Mouse (Mus musculus): ENCODE data around the gene Wdr46. TPM values are rescaled to one million over a fixed set of nuclear protein-coding genes. Genes with fewer than 3 reads are reported as not detected.
"Not testable (repeated sequence)": the region's sequence is repeated elsewhere in the genome, so short reads cannot be mapped to it uniquely, and the experiment has no call there.

Wdr46 gene
- polyA plus RNA-seq, 1 experiment from 2014 or later, result 25.5 TPM

DNA sequence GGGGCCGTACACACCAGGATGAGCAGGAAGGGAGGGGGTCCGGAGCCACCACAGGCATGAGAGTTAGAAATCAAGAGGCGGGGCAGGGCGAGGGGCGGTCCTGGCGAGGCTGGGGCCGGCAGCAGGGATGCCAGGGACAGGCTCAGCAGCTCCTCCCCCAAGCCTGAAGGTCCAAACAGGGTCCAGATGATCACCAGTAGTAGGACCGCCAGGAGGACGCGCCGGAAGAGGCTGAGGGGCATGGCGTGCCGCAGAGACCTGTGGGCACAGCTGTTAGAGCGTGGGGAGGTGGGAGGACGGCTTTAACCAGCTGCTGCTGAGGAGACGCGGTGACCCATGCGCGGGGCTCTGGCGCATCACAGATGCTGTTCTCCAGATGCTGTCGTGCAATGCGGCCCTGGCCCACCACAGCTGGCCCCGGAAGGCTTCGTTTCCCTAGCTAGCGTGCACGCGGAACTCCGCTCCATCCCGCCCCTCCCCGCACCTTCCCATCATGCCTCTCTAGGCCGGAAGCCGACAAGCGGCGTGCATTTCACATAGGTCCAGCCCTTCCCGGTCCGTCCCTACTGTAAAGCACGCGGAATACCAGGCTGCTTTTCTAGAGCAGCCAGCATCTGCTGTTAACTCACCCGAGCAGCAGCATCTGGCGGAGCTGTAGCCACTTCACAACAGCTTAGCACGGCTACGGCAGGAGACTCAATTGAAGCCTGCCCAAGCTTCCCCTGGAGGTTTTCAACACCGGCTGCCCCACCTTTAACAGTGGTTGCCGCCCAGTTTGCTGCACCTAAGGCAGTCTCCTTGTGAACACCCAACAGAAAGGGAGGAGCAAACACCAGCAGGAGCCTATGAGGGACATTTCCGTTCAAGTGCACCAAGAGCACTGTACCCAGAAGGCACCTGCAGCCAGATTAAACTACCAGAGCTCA is 10.8 kb downstream of the Wdr46 start, which contains the start of gene B3galt4:
Gene B3galt4, minus strand, starts transcription at position 468 of the 926 bp plus-strand sequence.
- DNase-seq (ENCODE audit: low spot score), result peak; percentile 86

DNA sequence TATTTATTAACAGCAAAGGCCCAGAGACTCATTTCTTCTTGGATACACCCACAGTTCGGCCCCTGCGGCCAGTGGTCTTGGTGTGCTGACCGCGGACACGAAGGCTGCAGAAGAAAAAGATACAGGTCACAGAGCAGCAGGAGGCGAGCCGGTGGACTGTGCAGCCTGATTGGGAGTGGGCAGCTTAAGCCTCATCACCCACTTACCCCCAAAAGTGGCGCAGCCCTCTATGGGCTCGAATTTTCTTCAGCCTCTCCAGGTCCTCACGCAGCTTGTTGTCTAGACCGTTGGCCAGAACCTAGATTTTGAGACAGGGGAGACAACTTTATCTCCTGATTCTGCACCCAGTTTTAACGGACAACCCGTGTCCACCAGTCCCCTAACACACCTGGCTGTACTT is 11.6 kb downstream of the Wdr46 start:
- DNase-seq (ENCODE audit: low spot score), result not testable (repeated sequence)

DNA sequence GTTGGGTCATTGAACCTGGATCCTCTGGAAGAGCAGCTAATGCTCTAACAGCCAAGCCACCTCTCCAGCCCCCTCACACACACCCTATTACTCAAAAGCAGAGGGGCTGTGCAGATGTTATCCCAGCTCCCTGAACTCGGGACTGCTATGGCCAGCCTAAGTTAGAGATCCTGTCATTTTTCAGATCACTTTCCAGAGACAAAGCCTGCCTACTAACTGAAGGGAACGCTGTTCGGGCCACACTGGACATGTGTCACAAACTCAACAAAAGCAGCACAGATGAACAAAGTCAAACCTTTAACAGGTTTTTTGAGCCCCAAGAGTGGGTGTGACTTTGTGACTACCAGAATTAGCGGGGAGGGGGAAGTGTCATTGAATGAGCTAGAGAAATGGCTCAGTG is 12.4 kb downstream of the Wdr46 start:
- DNase-seq (ENCODE audit: low spot score), result no peak

DNA sequence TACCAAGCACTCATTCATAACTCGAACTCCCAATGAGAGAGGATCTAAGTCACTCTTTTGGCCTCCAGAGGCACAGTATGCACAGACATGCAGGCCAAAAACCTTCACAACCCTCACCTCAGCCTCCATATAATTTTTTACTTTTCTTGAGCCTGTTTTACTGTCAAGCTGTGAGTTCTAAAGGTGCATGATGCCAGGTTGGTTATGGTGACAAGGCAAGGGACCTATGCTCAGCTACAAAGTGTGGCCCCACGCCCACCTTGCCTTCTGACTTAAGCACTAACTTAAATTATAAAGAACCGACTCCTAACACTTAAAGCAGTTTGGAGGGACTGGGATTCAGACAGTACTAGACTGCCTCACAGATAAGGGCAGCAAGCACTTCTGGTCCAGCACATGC is 12.8 kb downstream of the Wdr46 start:
- DNase-seq (ENCODE audit: low spot score), result no peak

DNA sequence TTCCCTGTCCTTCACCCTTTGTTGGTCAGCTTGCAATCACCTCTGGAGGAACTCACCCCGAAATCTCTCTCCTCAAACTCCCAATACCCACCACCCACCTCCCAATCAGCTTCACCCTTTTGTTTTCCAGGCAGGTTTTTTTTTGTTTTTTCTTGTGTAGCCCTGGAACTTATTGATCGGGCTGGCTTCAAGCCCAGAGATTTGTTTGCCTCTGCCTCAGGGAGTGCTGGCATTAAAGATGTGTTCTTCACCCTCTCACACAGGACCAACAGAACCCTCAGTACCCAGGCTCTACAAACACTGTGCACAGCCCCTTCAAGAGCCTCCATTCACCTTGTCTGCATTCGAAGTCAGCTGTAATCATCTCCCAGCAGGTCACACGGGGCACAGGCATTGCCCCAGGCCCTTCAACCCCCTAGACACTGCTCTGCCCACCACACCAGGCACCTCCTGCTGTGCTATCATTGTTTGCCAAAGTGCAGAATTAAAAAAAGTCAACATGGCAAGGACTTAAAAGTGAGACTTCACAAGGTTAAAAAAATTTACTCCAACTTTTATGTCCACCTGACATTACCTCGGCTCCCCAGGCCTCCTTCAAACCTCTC is 13.6 kb downstream of the Wdr46 start:
- DNase-seq (ENCODE audit: low spot score), result no peak

DNA sequence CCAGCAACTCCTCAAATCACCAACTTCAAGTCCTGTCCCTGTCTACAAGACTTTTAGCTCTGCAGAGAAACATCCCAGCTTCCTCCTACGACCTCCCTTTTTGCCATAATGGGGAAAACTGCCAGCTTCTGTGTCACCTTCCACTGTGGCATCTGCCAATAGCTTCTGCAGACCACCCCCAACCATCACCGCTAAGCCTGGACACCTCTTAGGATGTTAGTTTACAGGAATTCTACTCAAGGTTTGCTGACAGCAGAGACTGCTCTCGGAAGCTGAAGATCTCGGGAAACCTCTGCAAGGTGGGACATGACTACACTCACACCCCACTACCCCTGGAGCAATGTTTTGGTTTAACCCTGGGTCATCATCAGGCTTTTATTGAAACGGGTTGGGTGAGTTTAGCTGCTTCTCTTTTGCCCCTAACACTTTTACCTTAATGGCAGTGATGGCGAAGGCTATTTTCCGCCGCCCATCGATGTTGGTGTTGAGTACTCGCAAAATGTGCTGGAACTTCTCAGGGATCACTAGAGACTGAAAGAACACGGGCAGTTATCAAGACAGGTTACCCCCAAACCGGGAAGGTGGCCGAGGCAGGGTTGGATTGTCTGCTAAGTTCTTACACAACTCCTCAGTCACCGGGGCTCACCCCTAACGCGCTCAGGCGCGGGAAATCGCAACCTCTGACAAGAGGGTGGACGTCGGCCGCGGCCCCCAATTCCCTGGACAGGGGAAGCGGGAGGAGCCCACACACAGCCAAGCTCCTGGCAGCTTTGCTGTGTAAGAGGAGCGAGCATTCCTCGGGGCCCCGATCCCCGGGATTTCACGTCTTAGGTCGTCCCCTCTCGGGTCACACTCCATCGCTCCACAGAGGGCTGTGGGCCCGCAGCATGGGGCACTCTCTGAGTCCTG is 14.4 kb downstream of the Wdr46 start:
- no peak for DNase-seq (ENCODE audit: low spot score)

DNA sequence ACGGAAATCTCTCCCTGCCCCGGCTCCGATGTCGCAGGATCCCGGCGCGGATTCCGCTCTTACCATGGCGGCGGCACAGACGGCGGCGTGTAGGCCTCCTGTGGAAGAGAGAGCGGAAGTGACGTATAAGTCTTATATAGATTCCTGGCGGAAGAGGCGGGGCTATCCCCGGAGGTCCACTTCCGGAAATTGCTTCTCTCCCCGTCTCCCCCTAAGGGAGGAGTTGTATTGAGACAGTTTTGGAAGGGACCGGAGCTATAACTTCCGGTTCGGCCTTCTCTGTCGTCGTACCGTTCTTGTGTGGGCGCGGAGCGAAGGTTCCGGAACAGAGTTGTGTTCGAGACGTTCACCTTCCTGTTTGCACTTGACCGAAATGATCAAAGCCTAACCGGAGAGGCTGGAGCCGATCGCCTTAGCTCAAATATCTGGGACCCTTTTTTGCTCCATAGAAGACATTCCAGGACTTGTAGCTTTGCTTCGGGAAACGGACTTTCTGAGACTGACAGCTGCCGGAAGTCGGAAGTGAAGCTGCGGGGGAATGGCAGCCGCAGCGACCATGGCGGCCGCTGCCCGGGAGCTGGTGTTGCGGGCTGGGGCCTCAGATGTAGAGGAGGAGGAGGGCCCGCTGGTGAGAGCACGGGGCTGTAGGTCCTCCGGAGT is 15.2 kb downstream of the Wdr46 start, which contains the start of the genes Vps52 and Rps18:
Gene Vps52, plus strand, starts transcription at position 258 of the 660 bp plus-strand sequence.
Gene Rps18, minus strand, starts transcription at position 447 of the 660 bp plus-strand sequence.
- peak; percentile 98 for DNase-seq (ENCODE audit: low spot score)

DNA sequence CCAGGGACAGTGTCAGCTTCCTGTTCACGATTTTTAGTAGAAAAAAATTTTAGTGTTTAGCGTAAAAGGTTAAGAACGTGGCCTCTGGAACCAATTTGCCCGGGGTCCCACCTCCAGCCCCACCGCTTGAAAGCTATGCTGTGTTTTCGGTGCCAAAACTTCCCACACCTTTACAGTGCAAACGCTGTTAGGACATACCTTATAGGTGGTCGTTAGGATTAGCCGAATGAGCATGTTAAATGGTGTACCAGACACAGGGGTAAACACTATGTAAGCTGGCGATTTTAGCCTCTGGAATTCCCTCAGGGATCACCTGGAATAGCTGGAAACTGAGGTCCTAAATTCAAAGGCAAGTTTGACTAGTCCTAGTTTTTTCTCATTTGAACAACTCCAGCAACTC is 15.9 kb downstream of the Wdr46 start:
- DNase-seq (ENCODE audit: low spot score), result no peak

DNA sequence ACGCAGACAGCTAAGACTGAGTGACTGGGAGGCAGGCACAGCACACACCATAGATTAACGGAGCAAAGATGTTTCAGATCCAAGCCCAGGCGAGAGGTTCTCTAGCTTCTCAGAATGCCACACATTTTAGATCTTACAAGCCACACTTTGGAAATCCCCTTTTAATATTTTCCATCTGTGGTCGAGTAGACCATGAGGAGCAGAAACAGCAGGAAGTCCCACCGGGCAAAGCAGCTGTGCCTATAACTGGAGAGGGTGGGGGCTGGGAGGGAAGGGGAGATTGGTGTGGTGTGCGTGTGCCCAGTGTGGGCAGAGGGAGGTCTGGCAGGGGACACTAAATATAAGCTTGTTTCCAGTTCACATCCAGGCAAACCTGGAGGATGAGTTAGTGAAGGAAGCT is 17.0 kb downstream of the Wdr46 start:
- DNase-seq (ENCODE audit: low spot score), result no peak

DNA sequence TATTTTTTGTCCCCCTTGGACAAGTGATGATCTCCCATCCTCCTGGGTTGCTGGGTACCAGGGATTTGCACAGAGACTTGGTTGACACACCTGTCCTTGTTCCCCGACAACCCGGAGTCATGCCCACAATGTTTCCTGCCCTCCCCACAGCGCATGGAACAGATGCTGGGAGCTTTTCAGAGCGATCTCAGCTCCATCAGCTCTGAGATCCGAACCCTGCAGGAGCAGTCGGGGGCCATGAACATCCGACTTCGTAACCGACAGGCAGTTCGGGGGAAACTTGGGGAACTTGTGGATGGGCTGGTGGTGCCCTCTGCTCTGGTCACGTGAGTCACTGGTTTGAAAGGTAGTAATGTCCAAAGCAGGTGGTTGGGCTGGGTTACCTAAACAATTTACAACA is 18.0 kb downstream of the Wdr46 start:
- DNase-seq (ENCODE audit: low spot score), result no peak

DNA sequence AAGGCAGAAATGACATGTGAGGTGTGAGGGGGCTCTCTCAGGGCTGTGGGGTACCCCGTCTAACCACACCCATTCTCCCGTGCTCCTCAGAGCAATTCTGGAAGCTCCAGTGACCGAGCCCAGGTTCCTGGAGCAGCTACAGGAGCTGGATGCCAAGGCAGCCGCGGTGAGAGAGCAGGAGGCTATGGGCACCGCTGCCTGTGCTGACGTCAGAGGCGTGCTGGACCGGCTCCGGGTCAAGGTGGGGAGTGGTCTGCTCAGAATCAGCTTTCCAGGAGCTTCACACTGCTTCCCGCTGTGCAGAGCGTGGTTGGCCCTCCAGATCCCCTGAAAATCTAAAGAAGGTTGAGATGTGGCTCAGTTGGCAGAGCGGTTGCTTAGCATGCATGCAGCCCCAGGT is 18.7 kb downstream of the Wdr46 start:
- no peak for DNase-seq (ENCODE audit: low spot score)

DNA sequence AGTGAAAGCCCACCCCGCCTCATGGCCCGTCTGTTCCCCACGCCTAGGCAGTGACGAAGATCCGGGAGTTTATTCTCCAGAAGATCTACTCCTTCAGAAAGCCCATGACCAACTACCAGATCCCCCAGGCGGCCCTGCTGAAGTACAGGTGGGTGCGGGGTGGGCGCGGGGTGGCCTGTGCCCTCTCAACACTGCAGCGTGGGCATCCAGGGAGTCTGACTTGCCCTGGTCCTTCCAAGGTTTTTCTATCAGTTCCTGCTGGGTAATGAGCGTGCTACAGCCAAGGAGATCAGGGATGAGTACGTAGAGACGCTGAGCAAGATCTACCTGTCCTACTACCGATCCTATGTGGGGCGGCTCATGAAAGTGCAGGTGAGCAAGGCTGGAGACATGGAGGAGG is 19.5 kb downstream of the Wdr46 start:
- no peak for DNase-seq (ENCODE audit: low spot score)

DNA sequence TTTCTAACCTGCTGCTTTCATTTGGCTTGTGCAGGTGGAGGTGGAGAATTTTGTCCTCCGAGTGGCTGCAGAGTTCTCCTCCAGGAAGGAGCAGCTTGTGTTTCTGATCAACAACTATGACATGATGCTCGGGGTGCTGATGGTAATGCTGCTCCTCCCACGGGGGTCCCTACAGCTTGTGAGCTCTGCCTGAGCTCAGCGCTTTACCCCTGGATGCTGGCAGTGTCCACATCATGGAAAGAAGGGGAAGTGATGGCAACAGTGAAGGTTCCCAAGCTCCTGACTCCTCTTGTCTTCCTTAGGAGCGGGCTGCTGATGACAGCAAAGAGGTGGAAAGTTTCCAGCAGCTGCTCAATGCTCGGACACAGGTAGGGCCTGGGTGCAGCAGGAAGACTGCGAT is 22.4 kb downstream of the Wdr46 start:
- no peak for DNase-seq (ENCODE audit: low spot score)

DNA sequence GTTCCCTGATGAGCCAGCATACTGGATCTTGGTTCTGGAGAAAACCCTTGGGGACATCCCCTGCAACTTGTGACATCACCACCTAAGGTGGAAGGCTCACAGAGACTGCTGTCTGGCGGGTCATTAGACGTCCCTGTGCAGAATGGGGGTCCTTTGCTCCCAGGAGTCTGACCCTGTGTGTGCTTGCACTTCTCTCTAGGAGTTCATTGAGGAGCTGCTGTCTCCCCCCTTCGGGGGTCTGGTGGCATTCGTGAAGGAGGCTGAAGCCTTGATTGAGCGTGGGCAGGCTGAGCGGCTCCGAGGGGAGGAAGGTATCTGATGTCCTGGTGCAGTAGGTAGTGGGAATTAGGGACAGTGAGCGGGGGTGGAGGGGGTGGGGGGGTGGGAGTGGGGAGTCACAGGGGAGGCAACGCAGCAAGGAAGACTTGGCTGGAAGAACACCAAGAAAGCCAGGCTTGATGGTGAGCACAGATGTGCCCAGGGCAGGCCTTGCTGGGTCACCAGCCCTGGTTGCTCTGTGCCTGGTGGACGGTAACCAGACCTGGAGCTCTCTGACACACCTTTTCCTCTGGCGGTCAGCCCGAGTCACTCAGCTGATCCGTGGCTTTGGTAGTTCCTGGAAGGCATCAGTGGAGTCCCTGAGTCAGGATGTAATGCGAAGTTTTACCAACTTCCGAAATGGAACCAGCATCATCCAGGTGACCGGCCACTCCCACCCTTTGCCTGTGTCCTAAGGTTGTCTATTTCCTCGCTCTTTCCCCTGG is 24.8 kb downstream of the Wdr46 start:
- DNase-seq (ENCODE audit: low spot score), result no peak

DNA sequence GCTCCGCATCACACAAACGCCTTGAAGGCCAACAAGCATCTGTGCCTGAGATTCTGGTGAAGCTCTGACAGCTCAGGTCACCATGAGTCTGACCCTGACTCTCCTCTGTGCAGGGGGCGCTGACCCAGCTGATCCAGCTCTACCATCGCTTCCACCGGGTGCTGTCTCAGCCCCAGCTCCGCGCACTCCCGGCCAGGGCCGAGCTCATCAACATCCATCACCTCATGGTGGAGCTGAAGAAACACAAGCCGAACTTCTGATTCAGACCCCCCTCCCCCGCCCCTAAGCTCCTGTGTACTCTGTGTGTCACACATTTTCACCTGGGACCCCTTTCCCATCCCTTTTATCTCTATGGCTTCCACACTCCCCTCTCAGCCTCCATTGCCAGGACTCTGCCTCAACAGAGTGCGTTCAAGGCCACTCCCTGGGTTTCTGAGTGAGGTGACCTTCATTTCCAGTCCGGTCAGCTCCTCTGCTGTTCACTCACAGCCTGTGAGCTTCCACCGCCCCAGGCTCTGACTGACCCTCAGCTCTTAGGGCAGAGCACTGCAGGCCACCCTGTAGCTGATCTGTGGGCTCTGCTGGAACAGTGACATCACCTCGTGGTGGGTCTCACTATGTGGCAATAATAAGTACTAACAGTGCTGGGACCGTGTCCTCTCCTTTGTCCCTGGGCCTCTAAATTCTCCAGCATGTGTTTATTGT is 25.5 kb downstream of the Wdr46 start:
- DNase-seq (ENCODE audit: low spot score), result no peak

DNA sequence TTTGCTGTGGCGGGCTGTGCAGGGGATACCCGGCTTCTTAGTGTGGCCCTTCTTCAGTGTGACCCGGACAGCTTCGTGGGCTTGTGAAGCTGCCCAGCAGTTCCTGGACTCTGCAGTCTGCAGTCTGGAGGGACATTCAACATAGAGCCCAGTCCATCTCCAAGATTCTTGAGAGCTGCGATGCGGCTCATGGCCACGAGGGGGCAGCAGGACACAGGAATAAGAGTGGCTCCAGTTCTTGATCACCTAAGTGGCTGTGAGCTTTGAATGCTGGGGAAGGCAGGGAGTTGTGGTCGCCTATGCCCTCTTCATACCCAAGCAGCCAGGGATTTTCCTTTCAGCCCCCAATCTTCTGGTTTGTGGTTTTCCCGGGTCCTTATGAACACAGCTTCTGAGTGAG is 28.0 kb downstream of the Wdr46 start:
- DNase-seq (ENCODE audit: low spot score), result peak; percentile 87

DNA sequence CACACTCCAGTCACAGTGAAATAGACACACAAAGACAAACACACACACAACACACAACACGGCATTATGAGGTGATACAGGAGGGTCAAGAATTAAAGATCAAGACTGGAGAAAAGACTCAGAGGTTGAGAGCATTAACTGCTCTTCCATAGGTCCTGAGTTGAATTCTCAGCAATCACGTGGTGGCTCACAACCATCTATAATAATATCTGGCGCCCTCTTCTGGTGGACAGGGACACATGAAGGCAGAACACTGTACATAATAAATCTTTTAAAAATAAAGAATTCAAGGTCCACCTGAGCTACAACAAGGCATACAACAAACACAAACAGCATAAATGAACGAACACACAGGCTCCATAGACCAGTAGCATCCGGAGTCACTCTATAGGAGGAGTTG is 28.5 kb downstream of the Wdr46 start:
- peak; percentile 67 for DNase-seq (ENCODE audit: low spot score)

DNA sequence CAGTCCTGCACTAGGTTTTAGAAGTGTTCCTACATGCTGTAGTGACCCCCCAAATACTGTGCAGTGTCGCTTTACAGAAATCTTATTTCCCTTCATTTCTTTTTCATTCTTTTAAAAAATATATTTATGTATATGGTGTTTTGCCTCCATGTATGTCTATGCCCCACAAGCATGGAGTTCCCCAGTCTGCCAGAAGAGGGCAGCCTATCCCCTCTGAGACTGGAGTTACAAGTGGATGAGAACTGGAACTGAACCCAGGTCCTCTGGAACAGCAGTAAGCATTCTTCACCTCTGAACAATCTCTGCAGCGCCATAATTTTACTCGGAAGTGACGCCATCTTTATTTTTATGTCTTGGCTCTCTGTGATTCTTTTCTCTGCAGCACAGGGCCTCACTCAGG is 28.9 kb downstream of the Wdr46 start:
- DNase-seq (ENCODE audit: low spot score), result peak; percentile 24

DNA sequence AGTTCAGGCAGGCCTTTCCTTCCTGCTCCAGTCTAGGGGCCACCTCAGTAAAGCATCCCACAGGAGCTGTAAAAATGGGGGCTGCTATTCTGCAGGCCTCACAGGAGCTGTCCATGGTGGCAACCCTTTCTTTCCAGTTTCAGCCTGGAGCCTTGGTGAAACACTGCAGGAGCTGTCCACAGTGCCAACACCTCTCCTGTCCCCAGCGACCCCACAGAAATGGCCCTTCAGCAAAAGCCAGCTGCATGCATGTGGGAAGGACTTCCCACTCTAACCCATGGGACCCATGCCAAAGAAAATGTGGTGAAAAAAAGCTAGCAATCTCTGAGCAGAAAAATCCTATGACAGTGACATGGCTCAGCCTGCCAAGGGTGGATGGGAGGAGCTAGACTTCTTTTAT is 32.2 kb downstream of the Wdr46 start:
- DNase-seq (ENCODE audit: low spot score), result peak; percentile 31

DNA sequence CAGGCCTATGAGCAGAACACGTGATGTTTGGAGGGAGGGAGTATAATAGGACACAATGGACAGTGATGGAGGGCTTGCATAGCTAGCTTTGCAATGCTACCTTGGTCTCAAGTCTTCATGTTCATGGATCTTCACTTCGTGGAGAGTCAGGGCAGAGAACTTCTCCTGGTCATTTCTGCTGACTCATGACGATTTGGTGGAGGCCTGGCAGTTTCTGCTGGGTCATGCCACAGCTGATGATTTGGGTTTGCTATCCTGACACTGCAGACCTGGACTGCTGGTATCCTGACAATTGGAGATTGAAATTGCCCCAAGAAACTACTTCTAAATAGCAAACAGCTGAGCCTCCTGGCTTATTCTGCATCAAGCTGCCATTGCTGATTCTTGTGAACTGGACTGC is 33.1 kb downstream of the Wdr46 start:
- DNase-seq (ENCODE audit: low spot score), result no peak
